Mouse (Mus musculus) CH12.LX (cell line): Measurements from ENCODE around the gene Olfr59. TPM values are rescaled to one million over a fixed set of nuclear protein-coding genes. Genes with fewer than 3 reads are reported as not detected.
A peak's percentile ranks its signal among the peaks of the same experiment; 100 is the strongest.

Source experiments
- DNase-seq: peaks from one replicate; pipeline ENCODE4 v3.0.0-alpha.2; 2013; ENCODE audit errors: extremely low read depth
- H3K27ac ChIP-seq: 2 replicates; pipeline ENCODE4 v1.5.1; 2012; ENCODE audit warnings: low read depth, mild to moderate bottlenecking, control low read depth, moderate library complexity; ENCODE audit not compliant: insufficient read depth
- H3K27me3 ChIP-seq: replicated peaks from 2 replicates; pipeline ENCODE3; 2012; ENCODE audit warnings: inconsistent platforms
- H3K36me3 ChIP-seq, 2 experiments: replicated peaks in 1 of 2; 2 replicates each; pipeline versions ENCODE3 to v1.6.1; 2012; ENCODE audit warnings: inconsistent platforms in 1 of 2, low read length in 1 of 2, mild to moderate bottlenecking in 1 of 2, mixed read lengths in 1 of 2, moderate library complexity in 1 of 2; ENCODE audit not compliant: control insufficient read depth in 1 of 2, insufficient read depth in 1 of 2
- H3K4me1 ChIP-seq, 2 experiments: 2 replicates each; pipeline ENCODE4 v1.6.1; 2012; ENCODE audit warnings: inconsistent platforms in 1 of 2, moderate library complexity in 1 of 2; ENCODE audit not compliant: insufficient read depth in 2 of 2, control insufficient read depth in 1 of 2
- H3K4me2 ChIP-seq: 2 replicates; pipeline ENCODE4 v1.6.1; 2012; ENCODE audit warnings: low read depth, mild to moderate bottlenecking, control low read depth; ENCODE audit not compliant: poor library complexity, insufficient read depth, severe bottlenecking
- H3K4me3 ChIP-seq, 3 experiments: fragments of 150-350 bp in 1 of 3; sonication (generic) in 1 of 3; replicated peaks in 1 of 3; 2 replicates each; pipeline versions ENCODE3 to v1.5.1; 2011 to 2012; ENCODE audit warnings: low read depth in 2 of 3, low read length in 2 of 3, mild to moderate bottlenecking in 2 of 3, moderate library complexity in 2 of 3, control low read depth in 1 of 3, improper control_type of control experiment in 1 of 3, inconsistent platforms in 1 of 3, mixed read lengths in 1 of 3; ENCODE audit not compliant: poor library complexity in 1 of 3
- H3K79me2 ChIP-seq: replicated peaks from 2 replicates; pipeline ENCODE4 v1.6.1; 2012; ENCODE audit warnings: mild to moderate bottlenecking, moderate library complexity; ENCODE audit not compliant: control insufficient read depth, poor library complexity, insufficient read depth, severe bottlenecking; ENCODE audit errors: extremely low read depth
- H3K9ac ChIP-seq: 2 replicates; pipeline ENCODE4 v1.6.1; 2012; ENCODE audit warnings: low read depth, mild to moderate bottlenecking, control low read depth, moderate library complexity; ENCODE audit not compliant: insufficient read depth
- H3K9me3 ChIP-seq: replicated peaks from 2 replicates; pipeline ENCODE3; 2012; ENCODE audit warnings: low read length, inconsistent platforms, mixed read lengths
- CHD2 ChIP-seq: IDR thresholded peaks from 2 replicates; pipeline ENCODE4 v1.6.1; 2011; ENCODE audit warnings: low read length, improper control_type of control experiment
- CTCF ChIP-seq, 2 experiments: IDR thresholded peaks in 1 of 2; conservative IDR thresholded peaks in 1 of 2; 2 replicates each; pipeline ENCODE4 v1.5.1; 2011 to 2012; ENCODE audit warnings: low read depth in 2 of 2, low read length in 2 of 2, improper control_type of control experiment in 1 of 2, inconsistent platforms in 1 of 2, mild to moderate bottlenecking in 1 of 2, moderate library complexity in 1 of 2
- E2F4 ChIP-seq: IDR thresholded peaks from 2 replicates; pipeline ENCODE4 v1.6.1; 2011; ENCODE audit warnings: low read depth, low read length, improper control_type of control experiment; ENCODE audit not compliant: insufficient replicate concordance
- JUND ChIP-seq: conservative IDR thresholded peaks from 2 replicates; pipeline ENCODE4 v1.6.1; 2011; ENCODE audit warnings: low read depth, low read length, improper control_type of control experiment
- MAFK ChIP-seq: IDR thresholded peaks from 2 replicates; pipeline ENCODE4 v1.6.1; 2011; ENCODE audit warnings: low read length, improper control_type of control experiment; ENCODE audit not compliant: insufficient replicate concordance
- MYC ChIP-seq: IDR thresholded peaks from 2 replicates; pipeline ENCODE4 v1.6.1; 2011; ENCODE audit warnings: low read depth, mild to moderate bottlenecking, improper control_type of control experiment, low read length
- NELFE ChIP-seq: IDR thresholded peaks from 2 replicates; pipeline ENCODE4 v1.6.1; 2011; ENCODE audit warnings: low read depth, low read length, improper control_type of control experiment
- RAD21 ChIP-seq: IDR thresholded peaks from 2 replicates; pipeline ENCODE4 v1.6.1; 2011; ENCODE audit warnings: low read depth, mild to moderate bottlenecking, low read length, improper control_type of control experiment, moderate library complexity
- SIN3A ChIP-seq: IDR thresholded peaks from 2 replicates; pipeline ENCODE4 v1.6.1; 2012; ENCODE audit warnings: low read length, improper control_type of control experiment, inconsistent platforms
- SMC3 ChIP-seq: IDR thresholded peaks from 2 replicates; pipeline ENCODE4 v1.6.1; 2011; ENCODE audit warnings: low read depth, low read length, improper control_type of control experiment
- TBP ChIP-seq: conservative IDR thresholded peaks from 2 replicates; pipeline ENCODE4 v1.6.1; 2011; ENCODE audit warnings: low read depth, low read length, improper control_type of control experiment
- TCF12 ChIP-seq: IDR thresholded peaks from 2 replicates; pipeline ENCODE4 v1.6.1; 2014; ENCODE audit warnings: low read depth, mild to moderate bottlenecking, inconsistent platforms, low read length, improper control_type of control experiment
- USF1 ChIP-seq: IDR thresholded peaks from 2 replicates; pipeline ENCODE4 v1.6.1; 2014; ENCODE audit warnings: low read depth, mild to moderate bottlenecking, inconsistent platforms, low read length, improper control_type of control experiment
- ZC3H11A ChIP-seq: IDR thresholded peaks from 2 replicates; pipeline ENCODE4 v1.6.1; 2012; ENCODE audit warnings: low read depth, mild to moderate bottlenecking, inconsistent platforms, low read length, improper control_type of control experiment
- ZKSCAN1 ChIP-seq: IDR thresholded peaks from 2 replicates; pipeline ENCODE4 v1.6.1; 2012; ENCODE audit warnings: low read depth, inconsistent platforms, low read length, improper control_type of control experiment, borderline replicate concordance
- ZNF384 ChIP-seq: IDR thresholded peaks from 2 replicates; pipeline ENCODE4 v1.6.1; 2012; ENCODE audit warnings: low read depth, low read length, improper control_type of control experiment, inconsistent platforms
- dilution Hi-C: fragments of 300-500 bp; cut with MboI; formaldehyde crosslinking; loops from 2 replicates; pipeline ENCODE4 v1.14.3; 2020; ENCODE audit warnings: low sequenced_read_pairs; ENCODE audit not compliant: extremely low pct_unique_long_range_greater_than_20kb, extremely low pct_ligation_motif_present
- in situ Hi-C: fragments of 300-500 bp; cut with MboI; formaldehyde crosslinking; loops from 3 replicates; pipeline ENCODE4 v1.14.3; 2019; ENCODE audit warnings: low sequenced_read_pairs, low pct_ligation_motif_present, low pct_unique_long_range_greater_than_20kb, mixed read lengths
- polyA plus RNA-seq: library from polyadenylated mRNA; unstranded; fragments of >175 nt; gene quantifications from 2 replicates; pipeline ENCODE4 v1.2.1, GENCODE M21; 2012; ENCODE audit warnings: low read depth; ENCODE audit not compliant: insufficient read length
- total RNA-seq, 2 experiments: library from RNA; depleted of rRNA; stranded (reverse); fragments of 300-350 nt in 1 of 2; fragments of >200 nt in 1 of 2; gene quantifications; 2 replicates each; pipeline ENCODE4 v1.2.3; 2012 to 2014

Gene Olfr59
- not detected in 2 replicates for total RNA-seq (2012; rRNA removed)
- total RNA-seq (2014; rRNA removed) = not detected in 2 replicates
- polyA plus RNA-seq = not detected in 2 replicates

DNA sequence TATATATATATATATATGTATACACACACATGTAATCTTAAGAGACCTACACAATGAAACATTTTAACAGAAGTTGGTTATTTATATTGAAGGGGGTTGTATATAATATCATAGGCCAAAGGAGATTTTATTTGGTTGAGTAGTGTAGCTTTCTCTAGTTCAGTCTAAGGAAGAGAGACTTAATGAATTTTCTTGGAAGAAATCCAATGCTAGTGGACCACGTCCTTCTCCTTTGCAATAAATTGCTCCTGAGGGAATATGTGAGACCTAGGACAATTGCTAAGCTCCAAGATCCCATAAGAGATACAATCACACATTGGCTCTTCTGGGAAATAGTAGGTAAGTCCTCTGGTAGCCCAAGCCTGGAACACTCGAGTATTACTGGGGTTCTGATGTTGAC is at the start of gene Olfr59:
Olfr59 (plus strand) TSS at position 301 of the 400 bp plus-strand sequence.
- Histone ChIP-seq H3K4me2 (peak within 1 kb of the TSS; percentile 93), H3K27me3 (peaks cover 58% of the 10 kb centered on the region), H3K9ac (peak within 1 kb of the TSS; percentile 51), H3K79me2 (no peaks in the 10 kb centered on the region), H3K9me3 (peaks cover 10% of the 10 kb centered on the region), H3K4me1 (no peaks in the 10 kb centered on the region), H3K36me3 (no peaks in the 10 kb centered on the region), H3K27ac (no peak within 1 kb of the TSS), H3K4me3 (peak within 1 kb of the TSS in 2 of 3 experiments; percentile 23 to 33)
- TF ChIP-seq MYC = no peak
- TF ChIP-seq TBP = no peak
- no peak for TF ChIP-seq SMC3
- no peak for TF ChIP-seq USF1
- no peak for TF ChIP-seq RAD21
- TF ChIP-seq SIN3A = no peak
- TF ChIP-seq ZKSCAN1 = no peak
- no peak for TF ChIP-seq MAFK
- TF ChIP-seq CTCF (conservative IDR thresholded peaks at IDR 0.05 in 1 of 2, IDR thresholded peaks at IDR 0.05 in 1 of 2; ENCODE audit: low read depth in 2 of 2, low read length in 2 of 2) = no peak
- no peak for TF ChIP-seq ZNF384
- no peak for TF ChIP-seq NELFE
- no peak for TF ChIP-seq E2F4
- no peak for TF ChIP-seq TCF12
- no peak for TF ChIP-seq CHD2
- DNase-seq = no peak
- in situ Hi-C loops (no loop called here), dilution Hi-C loops (no loop called here)

GRCm38 (mm10) chr11:74241201-74241600 is 42.3 kb upstream of the Olfr59 start:
- TF ChIP-seq ZC3H11A (no peak), JUND (no peak)

More at GRCm38 (mm10) chr11:74241201-74241600, 42.3 kb upstream of the Olfr59 start:
- no peaks in the 10 kb centered on the region for H3K36me3 ChIP-seq
- no peak overlapping the region for H3K4me3 ChIP-seq
- H3K9ac ChIP-seq = no peak overlapping the region
- H3K4me2 ChIP-seq = no peak overlapping the region
- in situ Hi-C loops (no loop called here), dilution Hi-C loops (no loop called here)
- H3K9me3 ChIP-seq = no peaks in the 10 kb centered on the region
- H3K4me1 ChIP-seq = no peaks in the 10 kb centered on the region
- no peak overlapping the region for H3K27ac ChIP-seq
- H3K79me2 ChIP-seq = no peaks in the 10 kb centered on the region
- H3K27me3 ChIP-seq = peaks cover 34% of the 10 kb centered on the region
- DNase-seq = no peak
